Mouse (Mus musculus): ENCODE measurements around the gene Ddx17. TPM values are rescaled to one million over a fixed set of nuclear protein-coding genes. Genes with fewer than 3 reads are reported as not detected.

The Ddx17 gene
- 57.8 and 63.3 TPM in 2 replicates for polyA plus RNA-seq (2015; fragmentation: Nextera tagmentation; extraction: Ambion mirVana)

DNA sequence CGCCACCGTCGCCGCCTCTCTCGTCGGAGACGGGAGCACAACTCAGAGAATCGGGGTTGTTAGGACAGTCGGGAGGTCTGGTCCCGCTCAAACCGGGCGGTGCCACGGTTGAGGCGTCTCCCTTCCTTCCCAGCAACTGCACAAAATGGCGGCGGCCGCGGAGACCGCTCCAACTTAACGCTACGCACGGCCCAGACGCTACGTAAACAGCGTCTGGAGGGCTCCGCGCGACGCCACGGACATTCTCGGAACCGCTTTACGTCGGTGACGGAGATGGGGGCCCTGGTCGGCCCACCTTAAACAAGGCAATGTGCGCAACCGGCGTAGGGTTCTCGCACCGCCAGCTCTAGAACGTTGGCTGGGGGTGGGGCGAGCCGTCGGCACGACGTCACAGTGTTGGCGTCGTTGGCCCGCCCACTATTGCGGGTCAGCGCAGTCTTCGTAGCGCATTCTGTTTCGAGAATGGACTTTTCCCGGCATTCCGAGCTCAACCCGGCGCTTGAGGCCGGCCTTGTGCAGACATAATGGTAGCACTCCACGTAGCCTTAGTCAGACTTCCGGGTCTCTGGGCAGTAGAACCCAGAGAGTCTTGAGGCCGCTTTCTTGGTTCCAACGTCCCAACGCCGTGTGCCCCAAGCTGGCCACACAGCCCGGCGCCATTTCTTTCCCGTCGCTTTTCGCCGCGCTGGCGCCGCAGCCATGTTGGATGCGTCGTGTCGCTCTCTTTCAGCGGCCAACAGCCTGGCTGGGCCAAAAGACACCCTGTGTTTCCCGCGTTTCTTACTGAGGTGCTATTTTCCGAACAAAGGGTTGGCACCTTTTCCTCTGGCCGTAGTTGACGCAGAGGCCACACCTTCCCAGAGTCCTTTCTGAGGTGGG is at the start of gene Ddx17:
Ddx17 (minus strand) TSS at position 332 of the 879 bp plus-strand sequence.
- no peaks in the 10 kb centered on the region for H3K27me3 ChIP-seq (replicated peaks)
- peaks cover 25% of the 10 kb centered on the region for H3K36me3 ChIP-seq (replicated peaks)
- no peaks in the 10 kb centered on the region for H3K9me3 ChIP-seq
- H3K4me3 ChIP-seq = peak within 1 kb of the TSS; percentile 84
- peak within 1 kb of the TSS; percentile 82 for H3K4me2 ChIP-seq
- ATAC-seq (replicated peaks) = peak; percentile 98
- H3K4me1 ChIP-seq = peaks cover 29% of the 10 kb centered on the region
- peak within 1 kb of the TSS; percentile 99 for H3K27ac ChIP-seq
- 2% methylated on average over 84 of the region's 84 CpGs for WGBS
- peak within 1 kb of the TSS; percentile 98 for H3K9ac ChIP-seq

DNA sequence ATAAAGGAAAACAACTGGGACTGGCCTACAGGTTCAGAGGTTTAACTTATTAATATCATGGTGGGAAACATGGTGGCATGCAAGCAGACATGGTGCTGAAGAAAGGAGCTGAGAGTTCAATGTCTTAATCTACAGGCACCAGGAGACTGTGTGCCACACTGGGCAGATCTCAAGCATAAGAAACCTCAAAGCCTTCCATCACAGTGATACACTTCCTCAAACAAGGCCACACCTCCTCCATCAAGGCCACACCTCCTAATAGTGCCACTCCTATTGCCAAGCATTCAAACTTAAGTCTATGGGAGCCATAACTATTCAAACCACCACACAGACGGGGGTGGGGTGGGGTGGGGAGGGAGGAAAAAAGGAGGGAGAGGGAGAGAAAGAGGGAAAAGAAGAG is 35.0 kb upstream of the Ddx17 start:
- H3K27ac ChIP-seq = no peak overlapping the region
- 69% methylated on average over 1 of the region's 1 CpGs for WGBS
- no peak for ATAC-seq (replicated peaks)
- no peak overlapping the region for H3K9ac ChIP-seq
- no peak overlapping the region for H3K4me2 ChIP-seq
- H3K9me3 ChIP-seq = no peaks in the 10 kb centered on the region
- no peaks in the 10 kb centered on the region for H3K4me1 ChIP-seq
- no peak overlapping the region for H3K4me3 ChIP-seq
- H3K36me3 ChIP-seq (replicated peaks) = no peaks in the 10 kb centered on the region
- H3K27me3 ChIP-seq (replicated peaks) = no peaks in the 10 kb centered on the region

DNA sequence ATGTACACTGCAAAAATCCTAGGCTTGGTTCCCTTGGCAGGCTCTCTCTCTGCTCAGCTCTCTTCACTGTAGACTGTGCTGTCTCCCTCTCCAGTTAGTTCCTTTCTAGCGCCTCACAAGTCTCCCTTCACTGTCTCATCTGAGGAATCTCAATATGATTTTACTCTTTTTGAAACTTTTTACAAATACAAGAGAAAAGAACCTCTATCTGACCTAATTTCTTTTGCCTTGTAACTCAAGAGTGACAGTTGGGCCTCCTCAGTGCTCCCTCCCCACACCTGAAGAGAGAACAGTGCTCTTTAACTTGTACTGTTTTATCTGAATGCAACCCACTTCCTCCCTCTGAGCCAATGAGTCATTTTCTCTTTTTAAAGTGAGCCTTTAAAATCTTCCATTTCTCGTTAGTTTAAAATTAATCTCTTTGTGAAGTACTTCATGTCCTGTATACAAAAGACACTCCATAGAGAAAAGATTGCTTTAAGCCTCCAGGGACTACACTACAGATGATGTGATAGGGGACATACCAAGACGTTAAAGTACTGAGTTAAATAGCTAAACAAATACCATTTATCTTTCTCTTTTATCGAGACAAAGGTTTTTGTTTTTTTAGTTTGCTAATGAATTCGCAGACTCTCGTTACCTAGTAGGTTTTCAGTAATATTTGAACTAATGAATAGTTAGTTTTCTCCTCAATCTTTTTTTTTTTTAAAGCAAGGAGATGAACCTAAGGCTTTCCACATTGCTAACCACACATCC is 31.3 kb upstream of the Ddx17 start:
- H3K4me2 ChIP-seq = no peak overlapping the region
- no peak for ATAC-seq (replicated peaks)

DNA sequence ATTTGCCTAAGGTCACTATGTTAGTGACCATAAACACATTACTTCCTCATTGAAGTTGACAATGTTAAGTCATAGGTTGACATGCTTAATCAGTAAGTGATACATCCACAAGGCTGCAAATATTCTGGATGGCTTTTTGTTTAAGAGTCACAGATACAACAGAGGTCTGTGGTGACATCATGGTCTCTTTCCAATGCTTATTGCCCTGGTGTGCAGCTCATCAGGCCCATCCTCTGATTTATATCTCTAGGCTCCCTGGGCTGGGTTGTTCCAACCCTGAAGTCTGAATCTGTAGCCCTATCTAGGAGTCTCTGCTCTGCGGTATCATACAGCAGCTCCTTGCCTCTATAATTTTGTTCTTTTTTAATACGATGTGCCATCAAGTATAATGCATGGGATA is 30.4 kb upstream of the Ddx17 start:
- 93% methylated on average over 2 of the region's 2 CpGs for WGBS
- Histone ChIP-seq H3K9ac (no peak overlapping the region), H3K9me3 (no peaks in the 10 kb centered on the region), H3K36me3 (replicated peaks) (no peaks in the 10 kb centered on the region), H3K4me2 (no peak overlapping the region), H3K27ac (no peak overlapping the region), H3K4me3 (no peak overlapping the region), H3K4me1 (no peaks in the 10 kb centered on the region), H3K27me3 (replicated peaks) (no peaks in the 10 kb centered on the region)
- no peak for ATAC-seq (replicated peaks)

More for the DNA sequence above, 31.3 kb upstream of the Ddx17 start:
- Histone ChIP-seq H3K27me3 (replicated peaks) (no peaks in the 10 kb centered on the region), H3K9ac (no peak overlapping the region), H3K4me1 (no peaks in the 10 kb centered on the region), H3K36me3 (replicated peaks) (no peaks in the 10 kb centered on the region), H3K9me3 (no peaks in the 10 kb centered on the region), H3K4me3 (no peak overlapping the region), H3K27ac (no peak overlapping the region)
- 69% methylated on average over 6 of the region's 6 CpGs for WGBS

DNA sequence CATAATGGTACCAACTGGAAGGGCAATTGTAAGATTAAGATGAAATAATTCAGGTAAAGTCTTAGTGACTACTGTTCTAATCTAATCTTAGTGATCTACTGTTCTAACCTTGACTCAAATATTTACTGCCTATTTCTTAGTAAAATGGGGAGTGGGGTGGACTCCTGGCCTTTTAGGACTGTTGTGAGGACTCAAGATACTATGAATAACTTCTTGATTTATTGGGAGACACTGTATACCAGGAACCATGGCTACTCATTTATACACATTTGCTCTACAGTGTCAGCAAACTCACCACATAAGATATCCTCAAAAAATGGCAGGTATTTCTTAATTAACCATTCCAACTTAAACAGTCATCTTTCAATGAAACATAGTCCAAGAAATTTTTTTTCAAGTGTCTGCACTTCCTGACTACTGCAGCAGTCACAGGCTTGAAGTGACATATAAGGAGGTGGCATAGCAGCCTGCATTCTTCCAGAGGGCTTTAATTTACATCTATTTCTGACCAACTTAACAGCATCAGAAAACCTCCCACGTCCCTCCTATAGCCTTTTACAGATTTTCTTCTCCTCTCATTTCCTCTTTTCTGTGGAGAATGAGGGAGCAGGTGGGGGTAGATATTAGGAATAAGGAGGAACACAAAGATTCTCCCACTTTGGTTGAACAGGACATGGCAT is 29.1 kb upstream of the Ddx17 start:
- H3K36me3 ChIP-seq (replicated peaks) = no peaks in the 10 kb centered on the region
- no peaks in the 10 kb centered on the region for H3K9me3 ChIP-seq
- no peak overlapping the region for H3K4me2 ChIP-seq
- ATAC-seq (replicated peaks) = no peak
- no peak overlapping the region for H3K27ac ChIP-seq
- H3K27me3 ChIP-seq (replicated peaks) = no peaks in the 10 kb centered on the region
- no peak overlapping the region for H3K9ac ChIP-seq
- no peaks in the 10 kb centered on the region for H3K4me1 ChIP-seq
- 80% methylated on average over 1 of the region's 1 CpGs for WGBS
- no peak overlapping the region for H3K4me3 ChIP-seq

DNA sequence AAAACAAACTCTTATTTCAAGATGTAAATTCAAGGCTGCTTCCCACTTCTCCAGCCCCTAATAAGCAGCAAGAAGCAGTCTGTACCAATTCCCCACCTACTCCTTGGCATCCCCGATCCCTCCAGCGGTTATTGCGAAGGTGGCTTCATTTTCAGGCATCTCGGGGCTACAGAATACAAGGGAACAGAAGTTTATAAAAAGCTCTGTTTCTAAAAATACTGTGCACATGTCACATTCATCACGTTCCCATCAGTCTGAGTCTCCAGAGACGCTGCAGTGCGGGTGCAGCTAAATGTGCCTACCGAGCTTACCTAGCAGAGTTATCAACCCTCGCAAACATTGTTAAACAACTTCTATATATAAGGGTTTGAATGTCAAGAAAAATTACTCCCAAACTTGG is 15.9 kb upstream of the Ddx17 start:
- ATAC-seq (replicated peaks) = no peak
- H3K4me1 ChIP-seq = no peaks in the 10 kb centered on the region
- H3K27ac ChIP-seq = no peak overlapping the region
- no peak overlapping the region for H3K9ac ChIP-seq
- no peak overlapping the region for H3K4me2 ChIP-seq
- WGBS = 86% methylated on average over 9 of the region's 9 CpGs
- no peaks in the 10 kb centered on the region for H3K9me3 ChIP-seq
- no peak overlapping the region for H3K4me3 ChIP-seq
- no peaks in the 10 kb centered on the region for H3K36me3 ChIP-seq (replicated peaks)
- H3K27me3 ChIP-seq (replicated peaks) = no peaks in the 10 kb centered on the region

DNA sequence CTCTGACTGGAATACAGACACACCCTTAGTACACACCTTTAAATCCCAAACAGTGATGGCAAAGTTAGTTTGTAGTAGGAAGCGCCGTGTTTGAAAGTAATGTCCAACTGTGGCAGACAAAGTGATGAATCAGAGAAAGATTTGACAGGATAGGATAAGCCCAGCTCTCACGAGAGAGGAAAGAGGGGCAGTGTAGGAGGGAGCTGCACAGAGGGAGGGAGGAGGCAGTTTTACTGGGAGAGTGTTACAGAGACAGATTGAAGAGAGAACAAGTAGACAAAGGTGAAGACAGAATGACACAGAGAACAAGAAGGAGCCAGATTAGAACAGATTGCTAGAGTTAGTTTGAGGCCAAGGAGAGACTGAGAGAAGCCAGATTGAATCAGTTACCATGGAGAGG is 13.1 kb upstream of the Ddx17 start:
- Histone ChIP-seq H3K4me1 (no peaks in the 10 kb centered on the region), H3K27ac (no peak overlapping the region), H3K4me3 (no peak overlapping the region), H3K27me3 (replicated peaks) (no peaks in the 10 kb centered on the region), H3K36me3 (replicated peaks) (no peaks in the 10 kb centered on the region), H3K4me2 (no peak overlapping the region), H3K9ac (no peak overlapping the region), H3K9me3 (no peaks in the 10 kb centered on the region)
- 81% methylated on average over 3 of the region's 3 CpGs for WGBS
- no peak for ATAC-seq (replicated peaks)

DNA sequence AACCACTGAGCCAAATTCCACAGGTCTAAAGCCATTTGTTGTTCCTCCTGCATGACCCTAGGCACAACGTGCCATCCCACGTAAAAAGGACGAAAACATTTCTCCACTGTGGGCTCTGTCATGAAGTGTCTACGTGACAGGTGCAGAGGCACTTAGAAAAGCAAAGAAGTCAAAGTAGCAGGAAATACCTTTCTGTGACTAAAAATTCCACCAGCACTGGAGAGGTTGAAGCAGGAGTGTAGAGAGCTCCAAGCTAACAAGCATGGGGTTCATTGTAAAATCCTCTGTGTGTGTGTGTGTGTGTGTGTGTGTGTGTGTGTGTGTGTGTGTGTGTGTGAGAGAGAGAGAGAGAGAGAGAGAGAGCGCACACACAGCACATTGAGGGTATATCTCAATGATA is 6.0 kb upstream of the Ddx17 start:
- no peak overlapping the region for H3K4me3 ChIP-seq

DNA sequence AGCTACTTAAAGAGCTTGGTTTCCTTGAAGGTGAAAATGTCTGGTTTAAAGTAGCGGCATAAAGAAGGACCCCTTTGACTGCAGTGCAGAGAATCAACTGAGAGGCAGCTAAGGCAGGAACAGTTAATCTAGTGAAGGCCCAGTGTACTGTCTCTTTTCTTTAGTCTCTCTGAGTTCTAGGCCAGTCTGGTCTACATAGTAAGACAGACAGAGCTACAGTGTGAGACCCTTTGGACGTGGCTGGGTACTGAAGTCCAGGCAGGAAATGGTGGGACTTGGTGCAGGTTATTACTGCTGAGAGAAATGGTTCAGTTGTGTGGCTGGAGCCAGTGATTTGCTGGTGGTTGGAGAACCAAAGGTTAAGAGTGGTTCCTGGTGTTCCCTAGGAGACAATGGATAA is 1.7 kb upstream of the Ddx17 start:
- H3K4me2 ChIP-seq = no peak overlapping the region
- peaks cover 27% of the 10 kb centered on the region for H3K4me1 ChIP-seq
- H3K9me3 ChIP-seq = no peaks in the 10 kb centered on the region
- WGBS = 97% methylated on average over 2 of the region's 2 CpGs
- no peak overlapping the region for H3K27ac ChIP-seq
- H3K36me3 ChIP-seq (replicated peaks) = peaks cover 10% of the 10 kb centered on the region
- H3K27me3 ChIP-seq (replicated peaks) = no peaks in the 10 kb centered on the region
- no peak overlapping the region for H3K9ac ChIP-seq
- no peak for ATAC-seq (replicated peaks)
- H3K4me3 ChIP-seq = no peak overlapping the region

More for the DNA sequence above, 6.0 kb upstream of the Ddx17 start:
- no peak overlapping the region for H3K9ac ChIP-seq
- H3K27ac ChIP-seq = no peak overlapping the region
- no peaks in the 10 kb centered on the region for H3K27me3 ChIP-seq (replicated peaks)
- H3K36me3 ChIP-seq (replicated peaks) = no peaks in the 10 kb centered on the region
- ATAC-seq (replicated peaks) = no peak
- H3K4me2 ChIP-seq = no peak overlapping the region
- 87% methylated on average over 5 of the region's 5 CpGs for WGBS
- no peaks in the 10 kb centered on the region for H3K4me1 ChIP-seq
- H3K9me3 ChIP-seq = no peaks in the 10 kb centered on the region

DNA sequence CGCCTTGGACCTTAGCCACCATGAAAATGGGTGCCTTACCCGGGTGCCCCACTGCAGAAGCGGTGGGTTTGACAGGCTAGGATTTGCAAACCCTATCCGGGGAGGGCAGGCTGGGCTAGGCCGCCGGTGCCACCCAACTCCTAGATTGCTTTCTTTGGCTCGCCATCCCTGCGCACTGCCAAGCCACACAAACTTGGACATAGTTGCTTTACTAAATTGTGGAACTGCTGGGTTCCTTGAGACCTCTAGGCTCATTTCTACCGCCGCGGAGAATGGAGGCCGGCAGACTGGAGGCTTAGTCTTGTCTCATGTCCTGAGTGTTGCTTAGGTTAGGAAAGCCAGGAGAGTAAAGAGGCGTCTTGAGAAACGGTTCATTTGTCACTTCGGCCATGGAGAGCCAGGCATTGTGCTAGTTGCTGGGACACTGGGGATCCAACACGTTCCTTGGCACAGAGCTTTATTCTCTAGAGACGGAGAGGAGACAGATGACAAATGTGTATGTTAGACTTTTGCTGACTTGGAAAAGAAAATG is 814 bp upstream of the Ddx17 start:
- ATAC-seq (replicated peaks) = peak; percentile 43
- 79% methylated on average over 17 of the region's 17 CpGs for WGBS
- Histone ChIP-seq H3K27me3 (replicated peaks) (no peaks in the 10 kb centered on the region), H3K9ac (peak overlapping the region; percentile 59), H3K4me2 (peak overlapping the region; percentile 62), H3K36me3 (replicated peaks) (peaks cover 19% of the 10 kb centered on the region), H3K4me1 (peaks cover 29% of the 10 kb centered on the region), H3K9me3 (no peaks in the 10 kb centered on the region), H3K27ac (peak overlapping the region; percentile 99), H3K4me3 (peak overlapping the region; percentile 84)

DNA sequence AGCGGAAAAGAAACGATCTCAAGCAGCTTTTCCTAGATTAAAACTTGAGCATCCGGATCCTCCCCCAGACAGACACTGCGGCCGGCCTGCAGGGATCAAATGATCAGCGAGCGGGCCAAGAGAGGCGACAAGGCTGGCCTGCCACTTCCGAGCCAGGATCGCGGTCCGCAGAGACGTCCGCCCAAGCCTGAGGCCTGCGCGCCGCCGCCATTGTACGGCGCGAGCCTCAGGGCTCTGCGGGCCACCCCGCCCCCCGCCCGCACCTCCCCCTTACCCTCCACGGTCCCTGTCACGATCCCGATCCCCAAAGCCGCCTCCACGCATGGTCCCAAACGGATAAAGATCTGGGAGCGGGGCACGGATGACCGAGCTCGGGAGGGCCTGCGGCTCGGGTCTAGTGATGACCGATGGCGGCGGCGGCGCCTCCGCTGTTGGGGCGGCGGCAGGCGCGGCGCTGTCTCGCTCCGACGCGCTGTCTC is 581 bp downstream of the Ddx17 start:
- Histone ChIP-seq H3K27ac (peak overlapping the region; percentile 99), H3K4me3 (peak overlapping the region; percentile 84), H3K9ac (peak overlapping the region; percentile 98), H3K36me3 (replicated peaks) (peaks cover 29% of the 10 kb centered on the region), H3K4me2 (peak overlapping the region; percentile 82), H3K4me1 (peaks cover 29% of the 10 kb centered on the region), H3K27me3 (replicated peaks) (no peaks in the 10 kb centered on the region), H3K9me3 (no peaks in the 10 kb centered on the region)
- WGBS = 0% methylated on average over 50 of the region's 52 CpGs
- ATAC-seq (replicated peaks) = peak; percentile 79

DNA sequence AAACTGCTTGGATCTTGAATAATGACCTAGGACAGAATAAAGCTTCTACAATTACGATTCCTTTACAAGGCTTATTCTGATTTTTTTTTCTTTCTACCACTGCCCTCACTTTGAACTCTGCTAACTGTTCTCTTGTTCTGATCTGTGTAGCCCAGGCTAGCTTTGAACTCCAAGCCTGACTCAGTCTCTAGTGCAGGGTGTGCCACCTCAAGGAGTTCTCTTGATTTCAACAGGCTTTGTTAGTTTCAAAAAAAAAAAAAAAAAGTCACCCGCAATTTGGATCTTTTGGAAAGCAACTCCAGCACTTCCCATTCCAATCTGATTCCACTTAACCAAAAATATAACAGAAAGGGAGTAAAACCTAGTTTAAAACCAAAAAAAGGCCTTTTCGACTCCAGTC is 1.0 kb downstream of the Ddx17 start:
- Histone ChIP-seq H3K9ac (peak overlapping the region; percentile 98), H3K9me3 (no peaks in the 10 kb centered on the region), H3K27ac (peak overlapping the region; percentile 99), H3K4me3 (peak overlapping the region; percentile 84), H3K36me3 (replicated peaks) (peaks cover 34% of the 10 kb centered on the region), H3K27me3 (replicated peaks) (no peaks in the 10 kb centered on the region), H3K4me2 (peak overlapping the region; percentile 82), H3K4me1 (peaks cover 29% of the 10 kb centered on the region)
- 4% methylated on average over 3 of the region's 3 CpGs for WGBS
- ATAC-seq (replicated peaks) = no peak
